Mouse (Mus musculus): Measurements from ENCODE around the gene 1700003E16Rik.

Gene 1700003E16Rik

GRCm38 (mm10) chr6:83159456-83159855 is 3.3 kb downstream of the 1700003E16Rik start:
- DNase-seq (ENCODE audit: low read depth, low spot score): peak; percentile 84

GRCm38 (mm10) chr6:83161442-83161841 is 5.2 kb downstream of the 1700003E16Rik start:
- DNase-seq (ENCODE audit: low read depth, low spot score): no peak

- DNase-seq (ENCODE audit: low read depth, low spot score): peak; percentile 27
Measured at GRCm38 (mm10) chr6:83161921-83162641, 5.9 kb downstream of the 1700003E16Rik start.

GRCm38 (mm10) chr6:83162701-83163100 is 6.5 kb downstream of the 1700003E16Rik start:
- DNase-seq (ENCODE audit: low read depth, low spot score): peak; percentile 85

- DNase-seq (ENCODE audit: low read depth, low spot score): no peak
Measured at GRCm38 (mm10) chr6:83165026-83165606, 8.9 kb downstream of the 1700003E16Rik start.

- peak; percentile 96 for DNase-seq (ENCODE audit: low read depth, low spot score)
Measured at GRCm38 (mm10) chr6:83165607-83166242, 9.5 kb downstream of the 1700003E16Rik start, which contains the start of gene Dctn1. Gene Dctn1 (plus strand): TSS chr6:83165920.

- peak; percentile 64 for DNase-seq (ENCODE audit: low read depth, low spot score)
Measured at GRCm38 (mm10) chr6:83166243-83166630, 10.0 kb downstream of the 1700003E16Rik start.

GRCm38 (mm10) chr6:83169872-83170271 is 13.7 kb downstream of the 1700003E16Rik start:
- DNase-seq (ENCODE audit: low read depth, low spot score): no peak

GRCm38 (mm10) chr6:83171063-83171462 is 14.9 kb downstream of the 1700003E16Rik start:
- DNase-seq (ENCODE audit: low read depth, low spot score): no peak

- DNase-seq (ENCODE audit: low read depth, low spot score): no peak
Measured at GRCm38 (mm10) chr6:83172240-83172920, 16.2 kb downstream of the 1700003E16Rik start.

- no peak for DNase-seq (ENCODE audit: low read depth, low spot score)
Measured at GRCm38 (mm10) chr6:83175996-83176395, 19.8 kb downstream of the 1700003E16Rik start.

GRCm38 (mm10) chr6:83179390-83180117 is 23.4 kb downstream of the 1700003E16Rik start:
- no peak for DNase-seq (ENCODE audit: low read depth, low spot score)

- DNase-seq (ENCODE audit: low read depth, low spot score): no peak
Measured at GRCm38 (mm10) chr6:83180605-83181004, 24.4 kb downstream of the 1700003E16Rik start.

GRCm38 (mm10) chr6:83184858-83185435 is 28.7 kb downstream of the 1700003E16Rik start:
- DNase-seq (ENCODE audit: low read depth, low spot score): peak; percentile 40

- DNase-seq (ENCODE audit: low read depth, low spot score): peak; percentile 67
Measured at GRCm38 (mm10) chr6:83185895-83186861, 30.0 kb downstream of the 1700003E16Rik start.

GRCm38 (mm10) chr6:83186946-83187345 is 30.7 kb downstream of the 1700003E16Rik start:
- no peak for DNase-seq (ENCODE audit: low read depth, low spot score)

GRCm38 (mm10) chr6:83193571-83193970 is 37.4 kb downstream of the 1700003E16Rik start:
- no peak for DNase-seq (ENCODE audit: low read depth, low spot score)

- no peak for DNase-seq (ENCODE audit: low read depth, low spot score)
Measured at GRCm38 (mm10) chr6:83197345-83198004, 41.3 kb downstream of the 1700003E16Rik start.

GRCm38 (mm10) chr6:83203320-83203719 is 47.1 kb downstream of the 1700003E16Rik start:
- DNase-seq (ENCODE audit: low read depth, low spot score): no peak
